Mouse (Mus musculus): ENCODE results near the gene Vcl.

- no peak for TF ChIP-seq POLR2A (IDR thresholded peaks at IDR 0.05; ENCODE audit: low read depth, low read length)
- TF ChIP-seq CTCF (IDR thresholded peaks at IDR 0.05; ENCODE audit: extremely low read depth, insufficient read depth, insufficient read length, insufficient replicate concordance): peak; percentile 38; the same call in 1 of the 2 replicates
These were observed 42.9 kb upstream of the Vcl start for GRCm38 (mm10) chr14:20886266-20886665.
